Mouse (Mus musculus): ENCODE measurements around the gene Ptcd1.

DNA sequence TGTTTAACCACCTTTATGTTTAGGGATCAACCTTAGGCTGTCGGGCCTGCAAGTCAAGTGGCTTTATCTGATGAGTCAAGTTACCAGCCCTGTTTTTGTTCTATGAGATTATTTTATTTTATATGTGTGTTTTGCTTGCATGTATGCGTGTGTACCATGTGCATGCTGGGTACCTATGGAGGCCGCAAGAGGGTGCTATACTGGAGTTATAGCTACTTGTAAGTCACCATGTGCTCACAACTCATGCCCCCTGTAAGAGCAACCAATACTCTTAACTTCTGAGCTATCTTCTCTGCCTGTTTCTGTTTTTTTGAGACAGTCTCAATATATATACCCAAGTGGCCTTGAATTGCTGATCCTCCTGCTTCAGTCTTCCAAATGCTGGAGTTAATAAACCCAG, 46.6 kb upstream of the Ptcd1 start:
- TF ChIP-seq CTCF (IDR thresholded peaks at IDR 0.05; ENCODE audit: extremely low read depth, insufficient read depth, insufficient read length, insufficient replicate concordance) (no peak), POLR2A (IDR thresholded peaks at IDR 0.05; ENCODE audit: low read depth, low read length) (no peak)
